Mouse (Mus musculus) fibroblast of lung, adult 2 months (primary cell): ENCODE measurements around the gene Aig1.

ENCODE experiments used
- DNase-seq: peaks from one replicate; pipeline ENCODE4 v3.0.0-alpha.2; 2011; ENCODE audit warnings: low read depth

The Aig1 gene

DNA sequence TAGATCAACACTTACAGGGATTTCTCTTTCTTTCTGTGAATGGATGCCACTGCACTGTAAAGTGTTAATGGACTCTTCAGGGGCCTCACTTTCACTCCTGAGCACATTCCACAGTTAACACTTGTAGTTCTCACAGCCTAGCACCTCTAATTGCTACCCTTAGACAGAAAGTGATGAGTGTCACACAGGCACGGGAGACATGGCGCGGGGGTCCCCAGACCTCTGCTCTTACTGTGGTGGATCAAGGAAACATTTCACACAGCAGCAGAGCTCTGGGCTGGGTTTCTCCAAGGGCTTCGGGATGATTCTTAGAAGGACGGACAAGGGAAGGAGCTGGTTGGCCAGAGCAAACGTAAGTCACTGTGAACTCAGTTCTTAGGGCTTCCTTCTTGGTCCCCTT is 166.1 kb downstream of the Aig1 start:
- no peak for DNase-seq

DNA sequence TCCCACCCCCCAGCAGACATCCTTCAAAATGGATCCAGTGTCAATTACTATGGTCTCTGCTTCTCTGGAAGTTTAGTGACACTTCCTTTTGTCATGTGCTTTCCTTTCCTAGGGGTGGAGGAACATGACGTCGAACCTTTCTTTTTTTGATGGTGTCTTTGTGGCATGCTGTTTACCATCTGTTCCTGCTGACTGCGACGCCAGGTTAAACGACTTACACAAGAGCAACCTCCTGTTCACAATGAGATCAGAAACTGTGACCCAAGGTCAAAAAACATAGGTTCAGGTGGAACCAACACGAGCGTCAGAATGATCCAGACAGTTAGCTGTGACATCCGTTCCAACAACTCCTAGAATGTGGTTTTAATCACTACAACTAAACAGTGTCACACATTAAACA is 166.7 kb downstream of the Aig1 start:
- no peak for DNase-seq

DNA sequence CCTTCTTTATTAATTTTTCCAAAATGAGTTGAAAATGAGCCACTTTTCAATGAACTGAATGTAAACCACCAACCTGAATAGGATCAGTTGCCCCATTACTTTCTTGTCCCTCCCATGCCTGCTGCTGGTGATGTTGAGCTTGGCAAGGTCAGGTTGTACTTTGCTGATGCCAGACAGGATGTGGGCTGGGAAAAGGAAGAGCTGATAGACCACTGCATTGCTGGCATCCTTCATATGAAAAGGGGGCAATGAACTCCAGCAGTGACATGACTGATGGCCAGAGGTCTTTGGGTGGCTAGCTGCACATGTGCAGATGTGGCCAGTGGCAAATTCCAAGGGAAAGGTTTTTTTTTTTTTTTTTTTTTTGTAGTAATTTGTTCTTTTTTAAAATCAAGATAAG is 172.5 kb downstream of the Aig1 start:
- no peak for DNase-seq

DNA sequence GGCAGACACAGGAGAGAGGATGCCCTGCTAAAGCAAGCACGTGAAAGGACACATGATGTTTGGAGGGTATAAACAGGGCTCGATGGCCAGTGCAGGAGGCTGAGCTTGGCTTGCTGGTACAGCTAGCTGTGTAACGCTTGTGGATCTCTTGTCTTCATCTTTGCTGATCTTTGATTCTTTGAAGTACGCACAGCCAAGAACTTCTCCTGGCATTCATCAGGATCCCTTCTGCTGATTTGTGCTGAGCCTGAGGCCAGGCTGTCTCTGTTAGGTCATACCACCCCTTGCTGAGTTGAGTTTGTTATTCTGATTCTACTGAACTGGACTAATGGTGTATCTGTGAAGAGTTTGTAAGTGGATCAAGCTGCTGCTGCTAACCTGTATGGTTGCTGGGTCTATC is 175.5 kb downstream of the Aig1 start:
- DNase-seq, result no peak

DNA sequence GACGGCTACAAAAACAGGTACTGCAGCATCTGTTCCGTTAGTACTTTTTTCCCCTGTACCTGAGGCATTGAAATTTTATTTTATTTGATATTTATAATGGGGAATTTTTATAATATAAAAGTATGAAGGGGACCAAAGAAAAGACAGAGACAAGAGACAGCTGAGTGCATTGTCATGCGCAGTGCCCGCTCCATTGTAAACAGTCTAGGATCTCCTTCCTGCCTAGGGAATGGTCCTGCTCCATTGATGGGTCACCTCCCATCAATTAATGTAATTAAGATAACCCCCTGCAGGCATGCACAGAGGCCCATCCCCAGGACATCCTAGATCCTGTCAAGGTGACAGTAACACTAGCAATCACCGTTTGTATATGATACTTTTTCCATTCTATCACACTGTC is 178.0 kb downstream of the Aig1 start:
- DNase-seq, result no peak

DNA sequence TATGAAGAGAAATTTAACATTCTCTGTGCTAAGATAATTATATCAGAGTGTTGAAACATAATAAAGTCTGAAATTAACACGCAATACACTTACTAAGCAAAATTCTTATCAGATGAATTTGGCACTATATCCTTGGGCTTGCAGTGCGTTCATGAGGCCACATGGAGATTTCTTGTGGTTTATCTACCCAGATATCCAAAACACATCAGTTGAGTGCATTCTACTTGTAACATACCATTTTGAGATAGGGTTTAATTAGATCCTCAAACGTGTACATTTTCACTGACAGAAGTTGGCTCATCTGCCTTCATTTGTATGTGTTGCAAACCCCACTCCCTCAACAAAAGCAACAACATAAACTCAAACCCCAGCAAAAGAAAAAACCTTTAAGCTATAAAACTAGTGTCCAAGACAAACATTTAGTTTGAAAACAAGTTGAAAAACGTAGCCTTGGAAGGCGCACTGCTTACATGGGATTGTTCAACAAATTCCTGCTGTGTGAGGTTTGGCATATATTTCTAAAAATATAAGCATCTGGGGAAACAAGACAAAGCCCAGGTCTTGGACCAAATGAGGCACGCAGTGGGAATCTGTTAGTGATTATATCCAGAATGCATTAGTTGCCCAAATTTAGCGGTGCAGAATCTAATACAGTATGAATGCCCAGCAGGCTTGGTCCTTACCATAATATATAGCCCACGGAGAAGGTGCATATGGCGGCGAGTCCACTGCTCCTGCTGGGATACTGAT is 178.8 kb downstream of the Aig1 start:
- DNase-seq, result no peak

DNA sequence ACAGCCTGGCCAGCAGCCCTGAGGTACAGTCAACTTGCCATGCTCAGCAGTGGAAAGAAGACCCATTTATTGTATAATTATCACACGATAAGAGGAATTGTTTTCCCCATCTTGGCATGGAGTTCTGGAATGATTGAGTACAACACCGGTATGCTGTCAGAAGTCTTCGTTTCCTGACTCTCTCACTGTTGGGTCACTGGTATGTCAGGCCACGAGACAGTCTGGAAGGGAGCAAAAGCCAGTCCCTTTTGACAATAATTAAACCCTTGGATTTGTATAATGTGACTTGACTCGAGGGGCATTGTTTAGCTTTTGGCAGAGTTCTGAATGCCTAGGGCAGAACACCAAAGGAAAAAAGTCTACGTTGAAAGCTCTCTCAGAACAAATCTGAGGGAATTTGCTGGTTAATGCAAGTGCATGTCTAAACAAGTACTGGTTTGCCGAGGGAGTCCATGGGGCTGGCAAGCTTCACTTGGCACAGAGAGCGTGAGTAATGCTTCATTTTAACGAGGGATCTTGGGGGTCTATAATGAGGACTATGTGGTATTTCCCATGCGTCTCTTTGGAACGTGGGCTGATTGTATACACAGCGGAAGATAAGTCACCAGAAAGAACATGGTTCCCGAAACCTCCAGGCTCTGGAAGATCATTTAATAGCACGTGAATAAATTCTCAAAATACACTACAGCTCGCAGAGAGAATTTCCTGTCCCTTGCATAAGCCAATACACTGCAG is 180.2 kb downstream of the Aig1 start:
- peak; percentile 67 for DNase-seq

DNA sequence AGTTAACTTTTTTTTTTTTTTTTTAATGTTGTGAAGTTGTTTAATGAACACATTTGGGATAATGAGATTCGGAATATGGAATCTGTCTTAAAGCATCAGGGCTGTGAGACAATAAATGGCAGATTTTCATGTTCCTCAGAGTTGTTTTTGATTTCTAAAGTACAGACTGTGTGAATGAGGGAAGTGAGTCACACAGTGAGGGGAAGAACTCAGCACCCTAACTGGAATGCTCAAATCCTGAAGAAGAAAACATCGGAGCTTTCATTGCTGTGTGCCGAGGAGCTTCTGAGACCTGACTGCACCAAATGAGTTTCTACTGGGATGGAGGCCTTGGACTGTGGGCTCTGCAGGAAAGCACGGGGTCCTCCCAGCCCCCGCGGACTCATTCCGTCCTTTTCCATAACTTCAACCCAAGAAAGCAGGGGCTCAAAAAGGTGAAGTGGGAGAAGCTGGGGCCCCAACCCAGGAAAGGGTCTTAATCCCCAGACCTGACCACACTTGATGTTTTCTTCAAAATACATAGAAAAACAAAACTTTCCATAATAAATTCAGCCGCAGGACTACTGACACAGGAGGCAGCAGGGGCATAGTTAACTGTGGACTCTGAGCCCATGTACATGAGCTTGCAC is 181.5 kb downstream of the Aig1 start:
- DNase-seq, result no peak

DNA sequence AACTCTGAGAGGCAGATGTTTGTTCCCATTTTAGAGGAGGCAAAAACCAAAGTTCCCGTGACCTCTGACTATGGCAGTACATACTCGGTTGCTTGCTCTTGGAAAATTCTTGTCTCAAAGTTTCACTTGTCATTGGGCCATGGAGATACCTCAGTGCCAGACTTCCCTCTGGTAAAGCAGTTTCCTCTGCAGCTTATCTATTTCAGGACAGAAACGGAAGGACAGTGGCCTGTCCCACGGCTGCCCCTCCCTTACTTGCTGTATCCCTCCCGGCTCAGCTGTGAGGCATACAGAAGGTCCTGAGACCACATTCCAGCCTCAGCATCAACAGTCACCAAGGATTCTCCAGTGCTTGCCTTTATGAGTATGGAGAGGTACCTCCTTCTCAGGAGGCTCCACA is 182.7 kb downstream of the Aig1 start:
- DNase-seq, result no peak

DNA sequence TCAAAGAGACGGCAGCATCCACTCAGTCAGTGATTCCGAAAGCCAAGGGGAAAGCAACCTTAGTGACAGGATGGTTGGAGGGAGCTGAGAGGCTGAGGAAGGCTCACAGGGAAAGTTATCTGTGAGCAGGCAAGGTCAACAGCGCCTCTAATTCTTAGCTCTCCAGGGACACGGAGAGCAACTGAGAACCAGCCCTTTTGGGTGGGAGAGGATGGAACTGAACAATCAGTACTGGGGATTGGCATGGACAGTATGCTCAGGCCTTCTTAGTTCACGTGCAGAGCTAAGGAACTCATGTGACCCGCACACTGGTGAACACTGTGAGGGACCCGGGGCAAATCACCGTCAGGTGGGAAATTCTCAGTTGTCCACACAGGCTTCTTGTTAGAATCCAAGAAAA is 183.4 kb downstream of the Aig1 start:
- no peak for DNase-seq

DNA sequence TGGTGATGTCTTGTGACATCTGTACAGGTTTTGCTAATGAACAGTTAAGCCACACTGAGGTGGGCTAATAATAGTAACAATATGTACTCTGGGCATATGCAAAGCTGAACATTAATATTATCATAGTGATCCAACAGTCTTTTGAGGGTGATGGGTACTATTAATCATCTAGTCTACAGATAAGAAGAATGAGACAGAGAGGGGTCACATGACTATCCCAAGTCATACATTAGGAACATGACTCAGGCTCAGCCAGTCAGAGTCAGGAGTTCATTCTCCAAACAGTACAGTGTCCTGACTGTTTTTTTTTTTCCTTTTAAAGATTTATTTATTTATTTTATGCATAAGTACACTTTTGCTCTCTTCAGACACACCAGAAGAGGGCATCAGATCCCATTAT is 184.3 kb downstream of the Aig1 start:
- no peak for DNase-seq

DNA sequence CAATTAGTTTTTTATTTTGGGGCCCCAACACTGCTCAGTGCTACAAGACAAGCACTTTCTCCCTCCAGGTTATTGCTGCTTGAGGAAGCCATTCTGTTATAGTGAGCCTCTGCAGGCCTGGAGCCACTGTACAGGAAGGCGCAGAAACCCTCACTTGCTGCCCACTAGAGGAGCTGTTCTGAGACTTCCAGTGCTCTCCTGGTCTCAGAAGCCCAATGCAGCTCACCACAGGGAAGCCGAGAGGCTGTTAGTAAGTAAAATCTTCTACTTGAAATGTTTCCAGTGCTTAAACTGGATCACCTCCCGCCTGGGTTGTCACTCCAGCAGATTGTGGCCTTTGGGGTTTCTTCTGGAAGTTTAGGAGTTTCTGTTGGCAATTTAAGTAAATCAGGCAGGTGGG is 186.2 kb downstream of the Aig1 start:
- DNase-seq, result no peak

DNA sequence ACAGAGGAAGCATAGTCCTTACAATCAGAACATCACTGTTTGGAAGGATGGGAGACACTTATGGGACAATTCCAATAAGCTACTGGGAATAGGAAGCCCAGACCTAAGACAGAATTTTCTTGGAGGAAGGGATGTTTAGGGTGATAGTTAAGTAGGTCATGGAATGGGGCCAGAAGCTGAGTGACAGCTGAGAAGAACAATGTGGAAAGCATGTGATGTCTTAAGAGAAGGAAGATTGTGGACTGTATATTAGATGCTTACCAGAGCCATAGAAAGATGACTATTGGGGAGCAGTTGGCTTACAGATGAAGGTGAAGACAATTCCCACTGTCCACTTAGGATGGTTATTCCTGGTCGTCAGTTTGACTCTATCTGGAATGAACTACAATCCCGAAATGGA is 191.3 kb downstream of the Aig1 start:
- DNase-seq, result no peak

DNA sequence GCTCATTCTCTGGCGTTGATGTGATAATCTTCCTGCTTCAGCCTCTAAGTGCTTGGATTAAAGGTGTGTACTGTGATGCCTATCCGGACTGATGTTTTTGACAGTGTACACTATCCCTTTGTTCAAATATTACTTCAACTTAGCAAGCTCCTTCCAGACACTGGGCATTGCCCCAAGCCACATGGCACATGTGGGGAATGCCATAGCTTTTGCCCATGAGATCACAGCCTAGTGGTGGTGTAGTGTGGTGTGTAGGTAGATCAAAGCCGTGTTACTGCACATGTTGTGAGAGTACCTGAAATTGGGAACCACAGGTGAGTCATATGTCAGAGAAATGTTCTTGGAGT is 193.8 kb downstream of the Aig1 start:
- DNase-seq, result no peak

DNA sequence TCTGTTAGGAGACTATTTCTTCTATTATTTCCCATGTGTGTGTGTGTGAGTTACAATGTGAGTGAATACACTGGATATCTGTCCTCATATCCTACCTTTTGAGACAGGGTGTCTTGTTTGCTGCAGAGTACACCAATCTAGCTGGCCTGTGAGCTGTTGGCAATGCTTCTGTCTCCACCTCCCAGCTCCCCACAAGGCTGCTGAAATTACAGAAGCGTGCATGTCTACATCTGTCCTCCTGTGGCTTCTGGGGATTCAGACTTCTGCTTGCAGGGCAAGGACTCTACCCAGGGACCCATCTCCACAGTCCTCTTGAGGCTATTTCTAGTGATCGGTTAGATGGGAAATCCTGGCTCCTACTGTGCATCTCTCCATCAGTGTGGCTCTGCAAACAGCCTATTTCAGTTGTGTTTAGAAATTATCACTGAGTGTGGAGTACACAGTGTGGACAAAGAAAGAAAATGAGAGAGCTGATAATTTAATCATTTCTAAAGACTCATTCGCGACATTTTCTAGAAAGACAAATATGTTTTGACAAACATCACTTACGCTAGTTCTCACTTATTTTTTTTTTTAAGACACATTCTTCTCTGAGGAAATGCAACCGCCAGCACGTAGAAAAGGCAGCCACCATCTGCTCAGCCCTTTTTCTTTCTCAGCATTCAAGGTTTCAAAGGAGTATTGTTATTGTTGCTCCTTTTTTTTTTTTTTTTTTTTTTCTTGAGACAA is 194.3 kb downstream of the Aig1 start:
- no peak for DNase-seq

DNA sequence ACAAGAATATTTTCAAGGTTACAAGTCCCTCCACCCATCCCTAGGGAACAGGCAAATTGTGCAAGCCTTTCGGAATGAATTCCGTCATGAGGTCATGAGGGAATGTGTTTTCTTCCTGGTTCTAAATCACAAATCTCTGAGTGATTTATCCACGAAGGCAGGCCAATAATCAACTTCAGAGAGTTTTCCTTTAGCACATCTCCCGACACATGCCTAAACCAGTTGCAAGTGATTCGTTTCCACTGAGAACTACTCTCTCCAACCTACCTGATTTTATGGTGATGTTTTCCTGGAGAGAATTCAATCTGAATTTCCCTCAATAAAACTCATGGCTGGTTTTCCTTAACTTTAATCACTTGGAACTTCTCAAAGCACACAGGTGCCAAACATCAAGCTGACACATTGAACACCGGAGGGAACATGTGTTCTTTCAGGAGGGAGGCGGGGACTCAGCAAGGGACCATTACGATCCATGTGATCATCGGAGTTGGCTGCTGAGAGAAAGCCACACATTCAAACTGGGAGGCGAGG is 201.5 kb downstream of the Aig1 start:
- peak; percentile 63 for DNase-seq

DNA sequence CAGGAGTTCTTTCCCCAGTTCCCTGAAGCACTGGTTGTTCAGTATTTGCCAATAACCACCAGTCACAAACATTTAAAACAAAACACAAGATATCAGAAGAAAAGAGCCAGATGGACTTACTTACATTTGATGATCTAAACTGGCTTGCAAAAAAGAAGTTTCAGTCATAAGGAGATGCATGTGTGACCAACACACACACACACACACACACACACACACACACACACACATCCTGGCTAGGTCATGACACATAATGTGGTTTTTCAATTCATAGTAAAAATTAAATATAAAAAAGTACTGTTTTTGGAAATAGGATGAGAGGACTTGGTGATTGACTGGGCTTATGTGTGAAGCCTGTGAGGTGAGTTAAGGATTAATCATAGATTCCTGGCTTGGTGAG is 205.3 kb downstream of the Aig1 start:
- no peak for DNase-seq

DNA sequence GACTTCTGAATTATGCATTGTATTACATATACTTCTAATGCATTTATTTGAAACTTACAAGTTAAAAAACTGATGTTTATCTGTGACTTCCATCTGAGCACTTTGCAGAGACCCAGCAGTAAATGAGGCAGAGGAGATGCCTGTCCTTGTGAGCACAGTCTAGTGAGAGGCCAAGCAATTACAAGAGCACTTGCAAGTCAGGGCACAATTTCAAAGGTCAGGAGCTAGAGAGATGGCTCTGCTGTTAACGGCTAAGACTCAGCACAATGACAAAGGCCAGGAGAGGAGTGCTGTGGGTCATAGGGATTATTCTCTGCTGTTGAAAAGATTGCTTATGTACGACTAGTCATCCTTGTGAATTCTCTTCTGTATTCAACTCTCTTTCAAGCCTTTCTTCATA is 209.0 kb downstream of the Aig1 start:
- no peak for DNase-seq

DNA sequence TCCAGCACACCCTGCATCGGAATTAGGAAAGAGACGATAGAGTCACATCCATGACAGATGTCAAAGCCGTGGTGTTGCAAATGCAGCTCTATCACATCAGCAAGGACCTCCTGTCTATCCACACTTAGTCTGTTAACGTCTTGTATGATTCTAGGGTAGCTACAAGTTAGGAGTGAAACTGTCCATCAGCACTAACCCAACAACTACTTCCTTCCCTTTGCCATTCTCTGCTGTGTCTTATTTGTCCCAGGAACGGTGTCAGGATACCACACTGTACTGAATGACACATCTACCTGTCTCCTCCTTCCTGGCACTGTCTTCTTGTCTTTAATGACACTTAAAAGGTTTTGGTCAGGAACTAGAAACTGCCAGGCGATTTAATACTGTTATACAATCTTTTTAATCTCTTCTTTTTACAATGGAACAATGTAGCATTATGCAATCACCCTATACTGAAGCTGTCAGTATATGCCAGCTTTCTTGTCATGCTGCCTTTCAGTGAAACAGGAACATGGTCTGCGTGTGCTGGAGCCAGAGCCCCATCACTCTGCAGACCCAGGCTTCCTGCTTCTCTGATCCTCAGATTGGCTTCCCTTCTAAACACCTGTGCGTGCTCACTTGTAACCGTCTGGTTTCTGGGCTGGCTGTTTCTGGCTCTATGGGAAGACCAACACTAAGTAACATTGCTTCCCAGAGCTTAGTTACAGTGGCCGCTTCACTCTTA is 214.9 kb downstream of the Aig1 start:
- no peak for DNase-seq

DNA sequence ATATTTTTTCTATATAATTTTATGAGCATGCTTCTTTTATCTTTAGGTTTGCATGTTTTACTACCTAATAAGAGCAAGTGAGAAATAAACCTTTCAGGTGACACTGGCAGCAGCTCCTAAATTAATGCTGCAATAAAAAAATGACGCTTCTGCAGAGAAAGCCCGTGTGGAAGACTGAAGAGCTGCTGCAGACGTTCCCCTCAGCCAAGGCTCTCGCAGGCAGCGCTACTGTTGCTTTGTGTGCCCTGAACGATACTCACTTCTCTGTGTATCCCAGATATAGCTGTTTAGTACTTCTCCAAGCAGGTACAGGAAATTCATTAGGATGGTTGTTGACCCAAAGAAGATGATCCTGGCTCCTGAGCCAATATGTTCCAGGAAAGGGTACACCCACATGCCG is 215.5 kb downstream of the Aig1 start:
- no peak for DNase-seq

DNA sequence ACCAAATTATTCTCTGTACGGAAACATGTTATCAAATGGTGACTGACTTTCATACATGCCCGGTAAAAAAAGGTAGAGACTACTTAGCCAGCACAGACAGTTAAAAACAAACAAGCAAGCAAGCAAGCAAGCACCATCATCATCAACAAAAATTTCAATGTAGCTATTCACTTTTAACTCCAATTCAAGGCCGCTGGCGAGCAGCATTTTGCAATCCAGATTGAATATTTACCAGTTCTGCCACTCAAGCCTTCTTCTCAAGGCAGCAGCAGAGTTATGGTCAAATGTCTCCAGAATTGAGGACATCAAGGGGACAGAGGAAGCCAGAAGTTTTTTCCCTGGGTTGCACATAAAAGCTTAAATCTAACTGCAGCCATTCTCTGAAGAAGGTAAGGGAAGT is 216.7 kb downstream of the Aig1 start:
- no peak for DNase-seq

DNA sequence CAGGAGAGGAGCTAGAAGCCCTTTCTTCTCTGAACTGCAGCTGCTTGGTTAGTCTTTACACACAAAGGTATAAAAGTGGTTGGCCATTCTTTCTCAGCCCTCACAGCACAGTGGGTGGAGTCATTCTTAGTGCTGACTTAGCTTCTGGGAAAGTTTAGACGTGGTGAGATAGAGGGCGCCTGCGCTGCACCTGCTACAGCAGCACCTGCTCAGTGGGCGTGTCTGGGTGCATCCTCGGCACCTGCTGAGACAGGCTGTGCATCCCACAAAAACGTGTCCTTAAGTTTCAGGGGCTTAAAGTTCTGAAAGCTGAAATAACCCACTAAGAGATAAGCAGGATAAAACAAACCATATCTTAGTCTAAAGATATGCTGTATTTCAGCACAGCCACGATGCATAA is 227.0 kb downstream of the Aig1 start:
- DNase-seq, result no peak
